Mouse (Mus musculus) cerebellum, adult 11-12 months (tissue): ENCODE results near the gene Amigo2.

ENCODE experiments used
- DNase-seq: peaks from one replicate; pipeline ENCODE4 v3.0.0; 2022

Amigo2 gene

DNA sequence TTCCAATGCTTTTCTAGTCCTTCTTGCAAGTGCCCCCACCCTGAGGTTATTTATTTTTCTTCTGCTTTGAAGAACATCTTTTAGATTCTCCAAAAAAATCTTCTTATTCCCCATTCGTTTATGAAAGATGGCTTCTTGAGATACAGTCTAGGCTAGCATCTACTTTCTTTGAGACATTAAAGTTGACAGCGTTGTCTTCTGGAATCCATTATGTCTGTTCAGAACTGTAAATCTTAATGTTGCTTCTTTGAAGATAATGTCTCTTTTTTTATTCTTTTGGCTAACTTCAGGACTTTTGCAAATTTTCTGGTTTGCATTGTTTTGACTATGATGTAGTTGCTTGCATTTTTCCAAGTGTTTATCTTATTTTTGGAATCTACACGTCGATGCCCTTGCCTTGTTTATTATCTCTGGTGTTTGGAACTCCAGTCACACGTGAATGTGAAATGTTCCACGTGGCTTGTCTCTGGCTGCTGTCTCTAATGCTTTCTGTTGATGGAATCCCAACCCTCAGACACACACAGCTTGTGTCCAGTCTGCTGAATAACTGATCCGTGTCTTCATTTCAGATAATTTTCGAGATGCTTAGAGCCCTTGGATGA, 20.1 kb upstream of the Amigo2 start:
- no peak for DNase-seq

DNA sequence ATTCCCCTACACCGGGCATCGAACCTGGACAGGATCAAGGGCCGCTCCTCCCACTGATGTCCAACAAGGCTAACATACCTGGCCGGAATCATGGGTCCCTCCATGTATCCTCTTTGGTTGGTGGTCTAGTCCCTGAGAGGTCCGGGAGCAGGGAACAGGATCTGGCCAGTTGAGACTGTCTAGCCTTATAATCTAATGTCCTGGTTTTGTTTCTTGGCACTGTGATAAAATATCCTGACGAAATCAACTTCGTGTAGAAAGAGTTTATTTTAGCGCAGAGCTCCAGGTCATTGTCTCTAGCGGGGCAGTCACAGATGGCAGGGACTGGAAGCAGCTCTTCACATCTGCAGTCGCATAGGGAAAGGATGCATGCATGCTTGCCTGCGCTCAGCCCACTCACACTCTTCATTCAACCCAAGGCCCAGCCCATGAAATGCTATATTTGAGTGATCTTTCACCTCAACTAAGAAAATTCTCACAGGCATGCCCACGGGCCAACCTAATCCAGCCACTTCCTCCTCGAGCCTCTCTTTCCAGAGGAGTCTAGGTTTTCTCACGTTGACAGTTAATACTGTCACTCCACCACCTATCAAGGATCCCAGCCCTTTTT, 19.3 kb upstream of the Amigo2 start:
- no peak for DNase-seq

DNA sequence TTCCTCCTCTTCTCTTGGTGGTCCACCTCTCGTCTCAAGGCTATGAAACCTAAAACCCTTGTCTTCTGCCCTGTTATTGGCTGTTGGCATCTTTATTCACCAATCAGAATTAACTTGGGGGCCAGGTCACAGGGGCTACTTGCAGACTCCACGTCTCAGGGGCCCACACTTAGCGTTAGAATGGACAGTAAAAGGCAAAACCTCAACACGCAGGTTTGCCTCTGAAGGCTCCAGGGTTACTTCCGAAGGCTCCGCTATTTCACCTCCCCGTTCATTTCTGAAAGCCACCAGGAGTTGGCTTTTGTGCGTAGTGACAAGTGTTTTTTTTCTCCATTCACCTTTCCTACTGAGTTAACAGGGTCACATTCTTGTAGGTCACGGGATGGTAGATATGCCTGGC, 15.2 kb upstream of the Amigo2 start:
- no peak for DNase-seq

DNA sequence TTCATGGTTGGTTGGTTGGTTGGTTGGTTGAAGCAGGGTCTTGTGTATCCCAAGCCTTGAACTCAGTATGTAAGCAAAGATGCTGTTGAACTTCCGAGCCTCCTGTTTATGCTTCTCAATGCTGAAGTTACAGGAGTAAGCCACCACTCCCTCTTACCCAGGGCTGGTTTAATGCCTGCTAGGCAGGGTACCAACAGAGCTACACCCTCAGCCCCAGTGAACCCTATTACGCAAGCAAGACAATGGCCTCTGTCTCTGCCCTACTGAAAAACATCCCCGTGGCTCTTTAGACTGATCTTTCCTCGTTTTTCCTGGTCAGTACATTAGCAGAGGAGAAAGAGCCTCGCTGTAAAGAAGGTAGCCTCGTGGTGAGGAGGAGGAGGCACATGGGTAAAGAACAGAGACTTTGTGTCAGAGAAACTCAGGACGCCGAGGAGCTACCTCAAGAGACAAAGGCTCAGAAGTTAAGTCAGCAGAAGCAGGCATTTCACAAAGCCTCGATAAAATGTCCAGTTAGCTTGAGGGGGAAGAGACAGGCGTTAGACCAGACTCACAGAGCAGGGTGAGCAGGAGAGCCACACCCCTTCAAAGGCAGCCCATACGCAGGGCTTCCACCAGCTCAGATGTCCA, 13.0 kb upstream of the Amigo2 start:
- no peak for DNase-seq

DNA sequence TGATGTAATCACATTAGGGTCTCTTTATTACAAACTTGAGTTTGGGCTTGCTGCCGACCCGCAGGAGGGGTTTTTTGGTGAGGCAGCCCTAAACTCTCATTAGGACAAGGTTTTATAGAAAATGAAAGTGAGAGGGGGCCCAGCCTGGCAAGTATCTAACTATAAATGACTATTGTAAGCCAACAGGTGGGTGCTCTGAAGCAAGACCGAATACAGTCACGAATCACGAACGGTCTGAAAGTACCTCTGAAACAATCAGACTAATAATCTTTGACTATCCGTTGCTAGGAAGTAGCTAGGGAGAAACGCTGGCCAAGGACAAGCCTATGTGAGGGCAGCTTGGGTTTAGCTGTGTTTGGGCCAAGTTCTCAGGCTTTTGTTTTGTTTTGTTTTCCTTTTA, 12.2 kb upstream of the Amigo2 start:
- DNase-seq, result no peak

DNA sequence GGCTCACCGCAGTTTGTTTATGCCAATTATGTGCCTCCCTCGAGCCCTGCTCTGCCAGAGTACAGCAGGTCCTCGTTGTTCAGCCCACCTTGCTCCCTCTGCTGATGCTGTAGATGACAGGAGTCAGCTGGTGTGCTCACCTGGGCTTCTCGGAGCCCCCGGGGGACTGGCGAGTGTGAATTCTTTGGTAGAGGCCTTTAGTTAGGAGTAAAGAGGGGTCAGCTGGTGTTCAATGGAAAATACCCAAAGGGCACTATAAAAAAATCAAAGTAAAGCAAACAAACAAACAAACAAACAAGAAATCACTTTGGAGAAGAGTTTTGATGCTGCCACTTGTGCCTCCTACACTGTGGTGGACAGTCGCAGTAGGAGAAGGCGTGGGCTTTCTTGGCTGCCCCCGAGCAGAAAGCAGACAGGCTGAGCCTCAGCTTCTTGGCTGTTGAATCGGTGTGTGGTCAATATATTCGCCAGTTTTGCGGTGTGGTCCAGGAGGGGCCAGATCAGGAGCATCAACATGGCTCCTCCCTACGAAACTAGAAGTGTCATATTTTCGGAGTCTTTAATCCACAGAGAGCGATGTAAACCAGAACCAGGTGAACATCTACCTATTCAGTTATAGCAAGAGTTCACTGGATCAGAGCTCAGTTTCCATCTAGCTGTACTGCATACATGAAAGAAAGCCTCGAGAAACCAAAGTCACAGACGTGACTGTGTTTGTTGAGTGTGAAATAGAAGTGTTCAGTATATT, 11.6 kb upstream of the Amigo2 start:
- DNase-seq, result no peak

DNA sequence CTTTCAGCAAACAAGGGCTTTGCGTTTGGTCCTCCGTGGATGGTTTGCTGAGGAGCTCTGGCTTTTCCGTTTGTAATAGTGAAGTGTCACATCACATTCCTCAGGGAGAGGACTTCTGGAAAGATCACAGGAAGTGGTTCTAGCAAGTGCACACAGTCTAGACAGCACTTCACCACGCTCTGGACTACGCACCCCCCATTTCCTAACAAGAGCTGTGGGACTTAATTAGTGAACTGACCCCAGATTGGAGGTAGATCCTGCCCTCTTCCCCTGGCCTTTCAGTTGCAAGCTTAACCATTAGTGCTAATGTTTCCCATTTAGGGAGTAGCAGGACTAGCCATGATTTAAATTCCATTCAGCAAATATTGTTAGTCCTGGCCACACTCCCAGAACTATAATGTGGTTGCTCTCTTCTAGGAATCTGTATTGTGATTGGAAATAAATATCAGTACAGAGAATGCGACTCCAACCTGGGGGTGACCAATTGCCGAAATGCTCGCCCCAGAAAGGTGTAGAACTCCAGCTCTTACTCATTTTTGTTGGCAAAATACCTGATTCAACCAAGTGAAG, 10.2 kb upstream of the Amigo2 start:
- no peak for DNase-seq

DNA sequence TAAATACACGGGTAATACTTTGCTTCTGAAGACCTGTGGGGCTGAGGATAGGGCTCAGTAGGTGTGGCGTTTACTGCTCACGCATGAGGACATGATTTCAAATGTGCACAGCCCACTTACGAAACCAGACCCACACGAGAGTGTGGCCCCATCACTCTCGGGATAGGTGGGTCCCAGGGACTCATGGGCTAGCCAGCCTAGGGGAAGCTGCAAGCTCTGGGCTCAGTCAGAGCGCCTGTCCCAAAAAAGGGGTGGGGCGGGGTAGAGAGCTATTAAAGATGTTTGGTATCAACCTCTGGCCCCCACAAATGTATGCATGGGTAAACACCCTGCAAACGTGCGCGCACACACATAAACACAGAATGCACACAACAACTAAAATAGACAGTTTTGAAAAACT, 9.3 kb upstream of the Amigo2 start:
- DNase-seq, result no peak

DNA sequence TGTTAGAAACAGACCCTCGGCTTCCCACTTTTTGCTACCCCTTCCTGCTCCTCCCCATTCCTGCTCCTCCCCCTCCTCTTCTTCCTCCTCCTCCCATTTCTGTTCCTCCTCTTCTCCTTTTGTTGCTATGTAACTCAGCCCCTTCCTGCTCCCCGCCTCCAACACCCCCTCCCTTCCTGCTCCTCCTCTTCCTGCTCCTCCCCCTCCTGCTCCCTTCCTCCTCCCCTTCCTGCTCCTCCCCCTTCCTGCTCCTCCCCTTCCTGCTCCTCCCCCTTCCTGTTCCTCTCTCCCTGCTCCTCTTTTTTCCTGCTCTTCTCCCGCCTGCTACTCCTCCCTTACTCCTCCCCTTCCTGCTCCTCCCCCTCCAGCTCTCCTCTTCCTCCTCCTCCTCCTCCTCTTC, 8.7 kb upstream of the Amigo2 start:
- DNase-seq, result no peak

DNA sequence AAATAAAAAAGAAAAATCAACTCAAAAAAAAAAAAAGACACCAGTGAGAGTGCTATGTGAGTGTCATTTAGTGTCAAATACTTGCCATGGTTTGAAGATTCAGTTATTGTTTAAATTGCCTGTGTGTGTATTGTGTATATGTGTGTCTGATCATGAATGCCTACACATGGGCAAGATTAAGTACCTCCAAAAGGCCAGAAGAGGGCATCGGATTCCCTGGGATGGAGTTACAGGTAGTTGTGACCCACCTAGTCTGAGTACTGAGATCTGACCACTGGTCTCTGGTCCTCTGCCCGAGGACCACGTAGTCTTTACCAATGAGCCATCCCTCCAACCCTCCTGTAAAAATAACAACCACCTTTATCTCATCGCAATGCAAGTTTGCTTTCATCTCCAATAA, 7.3 kb upstream of the Amigo2 start:
- no peak for DNase-seq

DNA sequence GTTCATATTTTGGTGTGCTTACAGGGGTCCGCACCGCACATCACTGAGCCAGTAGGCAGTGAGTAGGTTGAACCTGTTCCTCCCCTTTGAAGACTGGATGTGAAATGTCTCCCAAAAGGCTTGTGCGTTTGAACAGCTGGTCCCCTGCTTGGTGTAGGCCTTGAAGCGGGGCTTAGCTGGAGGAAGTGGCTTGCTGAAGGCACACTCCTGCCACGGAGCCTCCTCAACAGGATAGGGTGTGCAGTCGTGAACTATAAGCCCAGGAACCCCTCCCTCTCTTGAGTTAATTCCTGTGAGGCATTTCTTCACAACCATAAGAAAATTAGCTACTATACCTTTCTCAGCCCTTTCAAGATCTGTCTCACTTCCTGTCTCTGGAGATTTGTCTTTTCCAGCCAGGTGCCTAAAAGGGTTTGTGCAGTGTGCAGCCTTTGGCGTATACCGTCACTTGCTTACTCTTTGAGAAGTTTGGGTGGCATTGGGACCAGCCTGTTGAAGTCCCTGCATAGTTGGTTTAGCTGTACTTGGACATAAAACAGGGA, 5.5 kb upstream of the Amigo2 start:
- DNase-seq, result no peak

DNA sequence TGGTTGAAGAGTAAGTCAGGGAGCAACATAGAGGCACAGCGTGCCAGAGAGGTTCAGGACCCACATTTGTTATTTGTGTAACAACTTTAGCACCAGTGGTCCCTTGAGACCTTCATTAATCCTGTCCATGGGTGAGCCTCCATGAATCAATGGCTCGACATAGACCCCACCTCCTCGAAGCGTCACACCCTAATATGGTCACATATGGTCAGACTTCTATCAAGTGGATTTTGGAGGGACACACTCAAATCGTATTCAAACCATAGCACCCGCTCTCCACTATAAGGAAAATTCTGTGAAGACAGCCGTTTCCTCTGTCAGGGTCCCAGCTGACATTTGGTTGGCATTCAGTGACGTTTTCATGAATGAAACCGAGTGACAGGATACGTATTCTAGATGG, 2.2 kb upstream of the Amigo2 start:
- DNase-seq, result no peak

DNA sequence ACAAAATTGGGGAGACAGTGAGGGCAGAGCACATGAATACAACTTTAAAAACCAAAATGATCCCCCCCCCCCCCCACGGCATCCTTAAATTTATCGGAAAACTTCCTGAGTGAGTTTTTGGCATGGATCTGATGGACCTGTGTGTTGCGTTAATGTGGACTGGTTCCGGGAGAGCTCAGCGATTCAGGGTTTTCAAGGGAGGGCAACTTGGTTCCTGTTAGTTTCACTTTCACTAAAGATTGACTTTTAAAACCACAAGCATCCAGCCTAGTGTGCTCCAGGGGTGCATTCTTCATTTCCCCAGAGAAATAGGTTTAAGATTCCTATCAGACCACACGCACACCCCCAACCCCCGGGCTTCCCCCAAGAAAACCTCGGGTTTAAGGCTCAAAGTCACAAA, 1.2 kb upstream of the Amigo2 start:
- DNase-seq, result no peak

DNA sequence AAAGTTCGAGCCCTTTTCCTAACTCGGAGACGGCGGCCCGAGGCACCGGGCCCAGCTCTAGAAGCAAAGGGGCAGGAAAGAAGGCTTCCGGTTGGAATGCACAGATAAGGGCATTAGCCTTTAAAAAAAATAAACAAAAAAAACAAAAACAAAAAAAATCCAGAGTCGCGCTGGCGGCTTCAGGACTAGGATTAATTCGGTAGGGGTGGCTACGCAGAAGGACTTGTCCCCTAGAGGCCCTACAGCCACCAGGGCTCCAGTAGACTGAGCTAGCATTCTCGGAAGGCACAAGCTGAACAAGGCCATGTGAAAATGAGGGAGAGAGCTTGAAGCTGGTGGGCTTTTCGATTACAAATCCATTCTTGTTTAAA, 689 bp upstream of the Amigo2 start:
- DNase-seq, result no peak

DNA sequence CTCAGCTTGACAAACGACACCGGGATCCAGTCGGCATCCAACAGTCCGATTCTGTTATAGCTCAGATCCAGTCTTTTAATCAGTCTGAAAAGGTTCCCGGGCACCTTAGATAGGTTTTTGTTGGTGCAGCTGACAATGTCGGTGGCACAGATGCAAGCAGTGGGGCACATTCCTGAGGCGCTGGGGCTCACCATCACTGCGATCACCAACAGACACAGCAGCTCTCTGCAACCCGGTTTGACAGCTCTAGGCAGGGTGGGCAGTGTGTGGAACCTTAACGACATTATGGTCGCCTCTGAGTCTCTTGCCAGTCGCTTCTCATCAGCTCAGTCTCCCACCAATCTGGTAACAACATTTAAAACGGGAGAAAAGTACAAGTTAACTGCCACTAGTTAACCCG, 831 bp downstream of the Amigo2 start:
- DNase-seq, result no peak

DNA sequence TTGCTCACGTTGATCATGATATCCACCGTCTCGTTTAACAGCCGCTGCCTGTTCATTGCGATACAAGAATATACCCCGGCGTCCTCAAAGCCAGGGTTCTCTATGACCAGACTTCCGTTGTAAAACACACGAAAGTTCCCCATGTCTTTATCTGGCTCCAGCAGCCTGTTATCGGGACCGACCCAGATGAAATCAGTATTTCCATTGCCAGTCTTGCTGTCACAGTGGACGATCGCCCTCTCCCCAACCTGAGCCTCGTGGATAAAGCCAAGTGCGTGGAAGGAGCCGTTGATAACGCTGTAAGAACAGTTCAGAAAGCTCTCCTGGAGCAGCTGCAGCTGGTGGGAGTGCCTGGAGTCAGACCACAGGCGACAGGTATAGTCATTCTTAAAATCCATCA, 1.7 kb downstream of the Amigo2 start:
- DNase-seq, result no peak

DNA sequence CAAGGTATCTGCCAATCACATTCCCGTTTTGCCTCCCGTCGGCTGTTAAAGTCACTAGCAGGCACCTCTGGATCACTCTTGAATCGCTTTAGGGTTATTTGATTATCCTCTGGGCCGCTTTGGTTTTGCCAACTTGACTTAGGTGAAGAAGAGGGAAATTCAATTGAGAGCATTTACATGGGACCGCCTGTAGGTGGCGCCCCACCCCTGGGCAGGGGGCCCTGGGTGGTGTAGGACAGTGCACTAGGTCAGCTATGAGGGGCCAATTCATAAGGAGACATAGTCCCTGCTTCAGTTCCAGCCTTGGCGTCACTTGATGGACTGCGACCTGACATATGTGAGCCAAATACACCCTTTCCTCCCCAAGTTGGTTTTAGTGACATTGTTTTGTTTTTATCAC, 10.1 kb downstream of the Amigo2 start:
- DNase-seq, result no peak

DNA sequence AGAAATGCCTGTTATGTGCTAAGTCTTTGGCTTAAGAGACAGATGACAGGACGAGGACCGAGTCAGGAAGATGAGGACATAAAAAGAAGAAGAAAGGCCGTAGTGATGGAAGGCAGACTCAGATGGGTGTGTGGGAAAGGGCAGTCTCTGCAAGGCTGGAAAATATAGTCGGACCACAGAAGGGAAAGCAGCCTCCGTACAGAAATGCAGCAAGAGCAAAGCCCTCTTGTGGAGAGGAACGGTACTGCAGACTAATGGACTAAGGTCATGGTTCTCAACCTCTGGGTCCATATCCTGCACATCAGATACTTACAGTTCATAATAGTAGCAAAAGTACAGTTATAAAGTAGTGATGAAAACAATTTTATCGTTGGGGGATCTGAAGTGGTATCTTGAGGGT, 11.9 kb downstream of the Amigo2 start:
- no peak for DNase-seq

DNA sequence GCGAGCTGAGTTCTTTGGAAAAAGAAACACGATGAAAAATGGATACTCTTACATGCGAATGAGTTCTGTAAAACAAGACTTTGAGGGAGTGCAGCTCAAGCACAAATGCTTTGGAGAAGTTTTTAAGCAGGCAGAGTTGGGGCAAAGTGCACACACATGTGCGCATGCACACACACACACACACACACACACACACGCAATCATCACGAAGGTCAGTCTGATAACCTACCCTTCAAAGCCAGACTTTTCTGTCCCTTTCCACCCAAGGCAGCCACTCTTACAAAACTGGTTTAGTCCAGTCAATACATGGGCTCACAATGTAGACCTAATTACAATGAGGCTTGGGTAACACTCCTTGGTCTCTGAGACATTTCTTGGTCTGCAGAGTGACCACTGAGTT, 13.0 kb downstream of the Amigo2 start:
- no peak for DNase-seq

DNA sequence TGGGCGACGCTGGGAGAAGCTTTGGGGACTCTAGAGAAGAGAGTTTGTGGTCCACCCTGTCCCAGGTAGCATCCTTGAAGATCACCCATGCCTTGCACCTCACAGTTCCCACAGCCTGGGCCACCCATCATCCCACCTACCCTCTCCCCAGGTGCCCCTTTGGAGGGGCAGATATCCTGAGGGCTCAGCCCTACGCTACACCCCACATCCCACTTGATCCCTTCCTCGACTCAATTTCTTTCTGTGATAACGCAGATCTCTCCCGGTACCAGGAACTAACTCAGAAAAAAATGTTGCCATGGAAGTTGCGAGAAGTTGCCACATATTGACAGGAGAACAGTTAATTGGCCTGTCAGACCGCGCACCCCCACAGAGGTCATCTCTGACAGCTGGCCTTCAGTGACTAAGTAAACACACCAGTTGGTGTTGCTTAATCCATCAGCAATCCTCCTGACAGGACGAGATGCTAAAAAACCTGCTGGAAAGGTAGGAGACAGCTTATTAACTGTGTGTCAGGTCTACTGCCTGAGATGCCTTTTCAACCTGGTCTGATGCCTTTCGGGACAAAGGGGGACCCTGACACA, 17.5 kb downstream of the Amigo2 start:
- DNase-seq, result no peak

DNA sequence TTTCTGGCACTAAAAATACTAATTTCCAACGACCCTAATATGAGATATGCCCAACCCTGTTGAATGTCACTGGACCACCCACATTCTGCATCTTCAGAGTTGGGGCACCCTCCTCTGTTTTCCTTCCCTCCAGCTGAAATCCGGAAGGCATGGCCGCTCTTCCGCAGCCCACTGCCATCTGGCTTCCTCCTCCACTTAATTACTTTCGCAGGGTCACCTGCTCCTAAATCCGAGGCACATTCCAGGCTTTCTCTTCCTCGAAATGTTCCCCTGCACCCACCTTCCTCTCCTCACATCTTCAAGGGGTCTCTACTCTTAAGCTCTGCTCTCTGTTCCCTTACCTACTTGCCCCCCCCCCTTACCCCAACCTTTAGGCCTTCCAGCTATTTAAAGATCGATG, 23.1 kb downstream of the Amigo2 start:
- no peak for DNase-seq

DNA sequence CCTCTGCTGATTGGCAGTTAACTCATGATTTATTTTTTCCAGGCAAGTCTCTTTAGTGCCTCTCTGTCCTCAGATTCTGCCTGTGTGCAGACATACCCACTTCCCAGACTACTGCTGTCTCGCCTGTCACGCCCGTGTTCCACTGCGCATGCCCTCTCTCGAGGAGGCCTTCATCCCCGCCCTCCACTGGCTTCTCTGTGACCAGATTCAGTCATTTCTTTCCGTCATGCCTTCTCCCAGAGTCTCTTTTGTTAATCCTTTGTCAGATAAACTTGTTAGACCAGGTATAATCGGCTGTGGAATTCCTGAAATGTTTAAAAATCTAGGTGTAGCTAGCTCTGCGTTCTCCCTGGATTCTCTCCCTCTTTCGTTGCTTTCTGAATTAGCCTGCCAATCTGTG, 23.7 kb downstream of the Amigo2 start:
- no peak for DNase-seq

DNA sequence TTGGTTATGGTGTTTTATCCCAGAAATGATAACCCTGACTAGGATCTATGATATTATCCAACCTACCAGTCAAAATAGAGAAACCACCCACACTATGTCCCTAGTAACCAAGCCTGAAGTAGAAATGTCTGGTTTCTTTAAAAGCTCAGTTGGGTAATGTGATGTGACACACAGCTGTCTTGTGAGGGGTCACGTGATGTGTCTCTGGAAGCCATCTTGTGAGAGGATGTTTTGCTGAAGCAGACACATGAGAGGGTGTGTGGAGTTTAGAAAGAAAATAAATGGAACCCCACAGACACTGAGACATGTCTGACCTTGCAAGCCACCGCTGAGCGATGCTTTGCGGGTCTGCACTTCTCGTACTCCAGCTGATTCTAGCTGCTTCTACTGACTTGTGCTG, 30.2 kb downstream of the Amigo2 start:
- no peak for DNase-seq
